Mouse (Mus musculus) forebrain, embryonic 15.5 days (tissue): ENCODE results near the gene Rln3. TPM values are rescaled to one million over a fixed set of nuclear protein-coding genes. Genes with fewer than 3 reads are reported as not detected.
A peak's percentile ranks its signal among the peaks of the same experiment; 100 is the strongest.

ENCODE experiments used
- ATAC-seq: fragments of 200-750 bp; cut with Nextera tagmentation; replicated peaks from 2 replicates; pipeline ENCODE4 v1.8.0; 2017; ENCODE audit warnings: mild to moderate bottlenecking, moderate TSS enrichment, moderate library complexity
- H3K27ac ChIP-seq: fragments of 300-500 bp; sonication (generic); replicated peaks from 2 replicates; pipeline ENCODE4 v1.5.1; 2015; ENCODE audit warnings: mild to moderate bottlenecking, inconsistent platforms
- H3K27me3 ChIP-seq: fragments of 300-500 bp; sonication (generic); 2 replicates; pipeline ENCODE4 v1.6.1; 2015; ENCODE audit warnings: inconsistent platforms
- H3K36me3 ChIP-seq: fragments of 300-500 bp; sonication (generic); 2 replicates; pipeline ENCODE4 v1.6.1; 2015; ENCODE audit warnings: mild to moderate bottlenecking, inconsistent platforms
- H3K4me1 ChIP-seq: fragments of 300-500 bp; sonication (generic); 2 replicates; pipeline ENCODE4 v1.6.1; 2015; ENCODE audit warnings: inconsistent platforms
- H3K4me2 ChIP-seq: fragments of 300-500 bp; sonication (generic); replicated peaks from 2 replicates; pipeline ENCODE4 v1.6.1; 2015; ENCODE audit warnings: mild to moderate bottlenecking, inconsistent platforms
- H3K4me3 ChIP-seq: fragments of 300-500 bp; sonication (generic); 2 replicates; pipeline ENCODE4 v1.5.1; 2015; ENCODE audit warnings: mild to moderate bottlenecking, inconsistent platforms
- H3K9ac ChIP-seq: fragments of 300-500 bp; sonication (generic); replicated peaks from 2 replicates; pipeline ENCODE4 v1.6.1; 2015; ENCODE audit warnings: mild to moderate bottlenecking, inconsistent platforms
- H3K9me3 ChIP-seq: fragments of 300-500 bp; sonication (generic); 2 replicates; pipeline ENCODE4 v1.6.1; 2016; ENCODE audit warnings: inconsistent platforms
- WGBS: fragments of 180-500 bp; shearing (Covaris S2); methylation state at CpG from one replicate; pipeline ENCODE4 v1.1.7; 2015; ENCODE audit warnings: mixed read lengths; 5-methylcytosine and 5-hydroxymethylcytosine counted together
- polyA plus RNA-seq: library from polyadenylated mRNA; unstranded; fragments of >200 nt; fragmentation: Nextera tagmentation; extraction: Ambion mirVana; gene quantifications from 2 replicates; pipeline ENCODE4 v1.2.1, GENCODE M21; 2015

The Rln3 gene
- polyA plus RNA-seq, 1 experiment from 2014 or later: not detected

DNA sequence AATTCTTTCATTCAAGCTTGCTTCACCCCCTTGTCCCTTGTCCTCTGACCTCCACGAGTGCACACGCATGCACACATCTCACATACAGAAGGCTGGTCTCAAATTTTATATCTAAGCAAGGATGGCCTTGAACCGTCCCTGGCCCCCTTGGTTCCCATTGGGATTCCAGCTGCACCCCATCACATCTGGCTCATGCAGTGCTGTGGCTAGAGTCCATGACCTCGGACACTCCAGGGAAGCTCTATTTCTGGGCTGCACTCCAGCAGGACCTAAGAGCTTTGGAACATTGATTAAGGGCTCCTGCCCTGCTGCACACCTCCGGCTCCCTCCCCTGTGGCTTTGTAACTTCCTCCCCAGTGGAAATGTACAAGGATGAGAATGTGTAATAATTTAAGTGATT is 6.8 kb downstream of the Rln3 start:
- Histone ChIP-seq H3K4me3 (no peak overlapping the region), H3K9me3 (no peaks in the 10 kb centered on the region), H3K4me2 (no peak overlapping the region), H3K27ac (no peak overlapping the region), H3K27me3 (peaks cover 37% of the 10 kb centered on the region), H3K4me1 (peaks cover 14% of the 10 kb centered on the region), H3K9ac (no peak overlapping the region), H3K36me3 (no peaks in the 10 kb centered on the region)
- no peak for ATAC-seq
- 78% methylated on average over 5 of the region's 5 CpGs for WGBS

DNA sequence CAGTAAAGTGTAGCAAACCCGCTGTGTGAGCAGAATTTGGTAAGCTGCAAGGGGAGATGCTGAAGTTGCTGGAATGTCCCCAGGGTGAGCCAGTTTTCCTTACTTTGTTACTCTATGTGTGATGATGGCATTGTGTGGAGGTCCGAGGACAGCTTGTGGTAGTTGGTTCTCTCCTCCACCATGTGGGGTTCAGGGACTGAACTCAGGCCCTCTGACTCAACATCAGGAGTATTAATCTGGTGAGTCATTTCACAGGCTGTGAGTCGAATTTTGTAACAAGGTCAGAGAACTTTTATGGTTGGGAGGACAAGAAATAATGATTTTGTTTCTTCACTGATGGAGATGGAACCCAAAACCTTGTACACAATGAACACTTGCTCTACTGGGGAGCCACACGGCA is 12.0 kb downstream of the Rln3 start:
- Histone ChIP-seq H3K4me2 (no peak overlapping the region), H3K9ac (no peak overlapping the region), H3K27ac (no peak overlapping the region), H3K36me3 (no peaks in the 10 kb centered on the region), H3K9me3 (no peaks in the 10 kb centered on the region), H3K4me3 (no peak overlapping the region), H3K4me1 (no peaks in the 10 kb centered on the region), H3K27me3 (peaks cover 11% of the 10 kb centered on the region)
- 82% methylated on average over 4 of the region's 4 CpGs for WGBS
- no peak for ATAC-seq

DNA sequence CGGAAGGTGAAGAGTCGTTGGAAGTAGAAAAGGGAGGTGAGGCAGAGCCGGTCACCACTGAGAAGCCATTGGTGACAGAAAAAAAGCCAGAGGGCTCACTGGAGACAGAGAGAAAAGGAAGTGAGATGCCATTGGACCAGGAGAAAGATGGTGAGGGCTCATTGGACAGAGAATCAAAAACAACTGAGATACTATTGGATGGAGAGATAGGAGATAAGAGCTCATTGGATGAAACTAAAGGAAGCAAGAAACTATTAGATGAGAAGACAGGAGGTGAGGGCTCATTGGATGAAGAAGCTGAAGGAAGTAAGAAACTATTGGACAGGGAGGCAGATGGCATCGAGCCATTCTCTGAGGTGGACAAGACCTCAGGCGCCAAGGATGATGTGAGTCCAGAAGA is 15.5 kb downstream of the Rln3 start:
- no peak overlapping the region for H3K9ac ChIP-seq
- 92% methylated on average over 5 of the region's 5 CpGs for WGBS

DNA sequence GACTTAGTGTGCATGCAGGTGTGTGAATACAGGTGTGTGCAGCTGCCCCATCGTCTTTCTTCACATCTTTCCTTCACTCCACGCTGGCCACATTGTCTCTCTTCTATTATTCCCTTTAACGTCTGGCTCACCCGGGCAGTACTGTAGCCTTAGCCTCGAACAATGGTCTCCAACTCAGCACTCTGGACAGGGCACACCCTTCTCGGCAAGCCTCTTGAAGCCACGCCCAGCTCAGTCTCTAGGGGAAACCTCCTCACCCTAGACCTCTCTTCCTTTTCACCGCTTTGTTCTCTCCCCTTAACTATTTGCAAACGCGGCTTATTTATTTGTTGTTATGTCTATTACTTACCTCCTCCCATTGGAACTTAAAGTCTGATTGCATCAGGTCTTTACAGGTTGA is 17.4 kb downstream of the Rln3 start:
- Histone ChIP-seq H3K4me1 (peaks cover 9% of the 10 kb centered on the region), H3K4me2 (no peak overlapping the region), H3K9ac (no peak overlapping the region), H3K4me3 (no peak overlapping the region), H3K27ac (no peak overlapping the region), H3K36me3 (no peaks in the 10 kb centered on the region), H3K9me3 (no peaks in the 10 kb centered on the region), H3K27me3 (peaks cover 26% of the 10 kb centered on the region)
- ATAC-seq: no peak
- WGBS: 9% methylated on average over 10 of the region's 10 CpGs

More for the DNA sequence above, 15.5 kb downstream of the Rln3 start:
- Histone ChIP-seq H3K4me2 (no peak overlapping the region), H3K9me3 (no peaks in the 10 kb centered on the region), H3K27ac (no peak overlapping the region), H3K27me3 (peaks cover 26% of the 10 kb centered on the region), H3K36me3 (no peaks in the 10 kb centered on the region), H3K4me3 (no peak overlapping the region), H3K4me1 (peaks cover 9% of the 10 kb centered on the region)
- no peak for ATAC-seq

DNA sequence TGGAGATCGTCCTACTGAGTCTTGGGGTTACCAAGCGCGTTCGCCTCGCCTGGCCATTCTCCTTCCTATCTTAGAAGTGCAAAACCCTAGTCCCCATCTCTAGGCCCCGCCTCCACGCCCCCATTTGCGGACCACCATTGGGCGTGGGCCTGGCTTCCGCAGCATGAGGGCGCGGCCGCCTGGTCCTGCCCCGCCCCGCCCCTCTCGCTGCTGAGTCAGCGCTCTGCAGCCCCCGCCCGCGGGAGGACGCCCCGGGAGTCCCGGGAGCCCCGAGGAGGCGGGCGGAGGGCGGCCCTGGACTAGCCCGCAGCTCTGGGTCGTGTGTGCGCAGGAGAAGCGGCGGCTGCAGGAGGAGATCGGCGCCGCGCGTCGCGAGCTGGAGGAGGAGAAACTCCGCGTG is 18.9 kb downstream of the Rln3 start:
- peak overlapping the region; percentile 49 for H3K4me3 ChIP-seq
- no peaks in the 10 kb centered on the region for H3K9me3 ChIP-seq
- no peak overlapping the region for H3K27ac ChIP-seq
- peak; percentile 81 for ATAC-seq
- peaks cover 26% of the 10 kb centered on the region for H3K27me3 ChIP-seq
- under 1% methylated on average over 41 of the region's 41 CpGs for WGBS
- no peaks in the 10 kb centered on the region for H3K36me3 ChIP-seq
- H3K9ac ChIP-seq: peak overlapping the region; percentile 51
- H3K4me1 ChIP-seq: peaks cover 9% of the 10 kb centered on the region
- peak overlapping the region; percentile 82 for H3K4me2 ChIP-seq

DNA sequence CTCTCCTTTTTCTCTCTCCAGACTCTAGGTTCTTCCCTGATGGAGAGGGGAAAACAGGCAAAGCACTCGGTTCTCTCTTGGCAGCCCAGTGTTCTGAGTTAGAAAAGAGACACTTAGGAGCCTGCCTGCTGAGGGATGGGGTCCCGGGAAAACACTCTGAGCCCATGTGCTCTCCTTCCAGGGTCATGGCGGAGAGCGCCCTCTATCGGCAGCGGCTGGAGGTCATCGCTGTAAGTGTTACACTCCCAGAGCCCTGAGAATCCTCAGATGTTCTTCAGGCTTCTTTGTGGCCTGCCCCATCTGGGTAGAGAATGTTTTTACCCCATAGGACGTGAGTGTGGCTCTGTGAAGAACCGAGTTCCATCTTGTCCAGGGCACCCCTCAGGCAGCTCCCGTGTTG is 20.6 kb downstream of the Rln3 start:
- no peak overlapping the region for H3K4me3 ChIP-seq
- no peak overlapping the region for H3K4me2 ChIP-seq
- H3K4me1 ChIP-seq: peaks cover 9% of the 10 kb centered on the region
- 10% methylated on average over 10 of the region's 10 CpGs for WGBS
- no peaks in the 10 kb centered on the region for H3K36me3 ChIP-seq
- H3K9me3 ChIP-seq: no peaks in the 10 kb centered on the region
- no peak overlapping the region for H3K27ac ChIP-seq
- H3K9ac ChIP-seq: no peak overlapping the region
- ATAC-seq: no peak
- H3K27me3 ChIP-seq: peaks cover 29% of the 10 kb centered on the region

DNA sequence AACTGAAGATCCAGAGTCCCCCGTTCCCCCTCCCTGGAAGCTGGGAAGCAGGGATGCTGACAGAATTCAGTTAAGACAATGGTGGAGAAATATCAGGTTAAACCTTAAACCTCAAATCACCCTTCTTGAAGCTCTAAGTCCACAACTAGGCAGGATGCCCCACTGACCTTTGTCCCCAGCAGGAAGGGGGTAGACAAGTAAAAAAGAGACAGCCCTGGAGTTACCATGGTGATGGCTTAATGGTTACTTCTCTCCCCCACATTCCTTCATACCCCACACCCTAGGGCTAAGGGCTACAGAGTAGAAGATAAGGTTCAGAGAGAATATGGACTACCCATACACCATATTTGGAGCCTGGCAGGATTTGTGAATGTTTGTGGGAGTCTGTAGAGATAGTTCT is 21.2 kb downstream of the Rln3 start:
- Histone ChIP-seq H3K27me3 (peaks cover 29% of the 10 kb centered on the region), H3K36me3 (no peaks in the 10 kb centered on the region), H3K27ac (no peak overlapping the region), H3K9ac (no peak overlapping the region), H3K4me3 (no peak overlapping the region), H3K4me1 (peaks cover 9% of the 10 kb centered on the region), H3K4me2 (no peak overlapping the region), H3K9me3 (no peaks in the 10 kb centered on the region)
- ATAC-seq: no peak
- 78% methylated on average over 1 of the region's 1 CpGs for WGBS

DNA sequence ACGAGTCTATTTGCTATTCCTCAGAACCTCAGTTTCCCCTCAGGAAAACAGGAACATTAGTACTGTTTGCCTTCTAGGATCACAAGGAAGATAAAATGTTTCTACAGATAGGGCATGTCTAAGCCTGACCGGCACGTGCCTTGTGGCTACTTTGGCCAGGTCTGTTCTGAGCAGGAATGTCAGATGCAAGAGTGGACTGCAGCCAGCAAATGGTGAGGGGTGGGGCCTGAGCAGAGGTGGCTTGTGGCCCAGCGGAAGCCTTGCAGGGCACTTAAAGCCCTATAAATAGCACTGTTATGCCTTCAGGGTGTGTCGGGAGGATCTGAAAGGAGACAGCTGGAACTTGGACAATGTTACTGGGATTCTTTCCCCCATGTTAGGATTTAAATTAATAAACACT is 21.7 kb downstream of the Rln3 start:
- Histone ChIP-seq H3K4me3 (no peak overlapping the region), H3K4me2 (no peak overlapping the region), H3K9ac (no peak overlapping the region), H3K9me3 (no peaks in the 10 kb centered on the region), H3K4me1 (peaks cover 9% of the 10 kb centered on the region), H3K27me3 (peaks cover 26% of the 10 kb centered on the region), H3K36me3 (no peaks in the 10 kb centered on the region), H3K27ac (no peak overlapping the region)
- no peak for ATAC-seq
- 68% methylated on average over 5 of the region's 5 CpGs for WGBS

DNA sequence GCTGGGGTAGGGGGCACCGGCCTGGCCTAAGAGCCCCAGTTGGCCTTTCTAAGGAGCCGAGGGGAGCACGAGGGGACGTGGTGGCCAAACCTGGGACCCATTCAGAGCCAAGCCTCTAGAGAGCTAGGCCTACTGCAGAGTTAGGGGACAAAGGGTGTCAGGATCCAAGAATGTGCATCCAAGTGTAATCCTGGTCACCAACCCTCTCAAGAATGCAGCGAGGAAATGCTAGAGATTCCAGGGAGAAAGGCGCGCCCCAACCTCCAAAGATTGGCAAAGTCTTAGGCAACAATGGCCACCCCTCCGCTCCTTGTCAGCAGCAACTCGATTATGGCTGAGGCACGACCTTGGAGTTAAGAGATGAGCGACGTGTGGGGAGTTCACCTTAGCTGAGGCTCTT is 23.2 kb downstream of the Rln3 start:
- WGBS: 45% methylated on average over 12 of the region's 12 CpGs
- H3K27ac ChIP-seq: no peak overlapping the region
- H3K27me3 ChIP-seq: peaks cover 13% of the 10 kb centered on the region
- no peak overlapping the region for H3K4me3 ChIP-seq
- no peak overlapping the region for H3K4me2 ChIP-seq
- H3K9me3 ChIP-seq: no peaks in the 10 kb centered on the region
- peaks cover 9% of the 10 kb centered on the region for H3K4me1 ChIP-seq
- H3K36me3 ChIP-seq: no peaks in the 10 kb centered on the region
- ATAC-seq: no peak
- H3K9ac ChIP-seq: no peak overlapping the region

DNA sequence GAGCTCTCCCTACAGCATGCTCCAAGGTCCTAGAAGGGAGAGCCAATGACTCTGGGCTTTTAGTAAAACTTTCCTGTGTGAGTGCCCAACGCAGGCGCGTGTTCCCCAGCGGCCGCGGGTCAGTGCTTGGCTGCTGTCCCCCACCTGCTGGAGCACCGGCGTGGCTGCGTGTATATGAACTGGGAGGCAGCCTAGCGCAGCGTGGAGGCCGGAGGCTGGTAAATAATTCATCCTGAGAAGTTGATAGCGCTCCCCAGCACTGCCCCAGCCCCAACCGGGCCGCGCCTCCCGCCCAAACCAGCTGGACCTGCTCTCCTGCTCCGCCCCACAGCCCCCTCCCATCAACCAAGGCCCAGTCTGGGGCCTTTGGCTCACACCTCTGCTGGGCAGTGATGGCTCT is 23.7 kb downstream of the Rln3 start, which contains the start of gene Palm3:
Gene Palm3, plus strand, starts transcription at position 376 of the 400 bp plus-strand sequence.
- ATAC-seq: no peak
- H3K9me3 ChIP-seq: no peaks in the 10 kb centered on the region
- H3K4me3 ChIP-seq: no peak within 1 kb of the TSS
- no peak within 1 kb of the TSS for H3K4me2 ChIP-seq
- no peaks in the 10 kb centered on the region for H3K36me3 ChIP-seq
- H3K9ac ChIP-seq: no peak within 1 kb of the TSS
- WGBS: 11% methylated on average over 18 of the region's 18 CpGs
- H3K4me1 ChIP-seq: peaks cover 5% of the 10 kb centered on the region
- H3K27ac ChIP-seq: no peak within 1 kb of the TSS
- peaks cover 8% of the 10 kb centered on the region for H3K27me3 ChIP-seq

DNA sequence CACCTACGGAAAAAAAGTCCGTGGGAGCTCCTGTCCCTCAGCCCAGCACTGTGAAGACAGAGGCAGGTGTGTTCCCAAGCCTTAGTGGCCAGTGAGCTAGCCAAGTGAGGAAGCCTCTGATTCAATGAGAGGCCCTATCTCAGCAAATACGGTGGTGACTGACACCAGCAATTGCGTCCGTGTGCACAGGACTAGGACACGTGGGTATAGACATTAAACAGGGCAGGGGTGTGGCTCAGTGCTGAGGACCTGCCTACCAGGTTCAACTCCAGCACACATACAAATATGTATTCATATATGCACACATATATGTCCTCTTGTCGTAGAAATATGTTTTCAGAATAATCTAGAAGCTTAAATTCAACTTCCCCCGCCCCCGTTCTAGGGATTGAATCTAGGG is 25.1 kb downstream of the Rln3 start:
- Histone ChIP-seq H3K9me3 (no peaks in the 10 kb centered on the region), H3K9ac (no peak overlapping the region), H3K27me3 (peaks cover 6% of the 10 kb centered on the region), H3K4me1 (no peaks in the 10 kb centered on the region), H3K27ac (no peak overlapping the region), H3K4me3 (no peak overlapping the region), H3K4me2 (no peak overlapping the region), H3K36me3 (no peaks in the 10 kb centered on the region)
- ATAC-seq: no peak
- 89% methylated on average over 9 of the region's 9 CpGs for WGBS

DNA sequence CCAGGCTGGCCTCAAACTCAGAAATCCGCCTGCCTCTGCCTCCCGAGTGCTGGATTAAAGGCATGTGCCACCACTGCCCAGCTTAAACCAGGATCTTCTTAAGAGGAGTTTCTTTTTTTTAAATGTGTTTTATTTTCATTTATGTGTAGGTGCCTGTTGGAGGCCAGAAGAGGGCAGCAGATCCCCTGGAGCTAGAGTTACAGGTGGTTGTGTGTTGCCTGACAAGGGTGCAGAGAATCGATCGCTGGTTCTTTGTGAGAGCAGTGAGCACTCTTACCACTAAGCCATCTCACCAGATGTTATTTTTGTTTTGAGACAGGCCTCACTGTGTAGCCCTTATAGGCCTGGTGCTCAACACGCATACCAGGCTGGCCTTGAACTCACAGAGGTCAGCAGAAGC is 29.0 kb downstream of the Rln3 start:
- H3K4me1 ChIP-seq: peaks cover 18% of the 10 kb centered on the region
- ATAC-seq: no peak
- no peak overlapping the region for H3K4me3 ChIP-seq
- WGBS: 95% methylated on average over 5 of the region's 5 CpGs
- peaks cover 37% of the 10 kb centered on the region for H3K27me3 ChIP-seq
- H3K36me3 ChIP-seq: no peaks in the 10 kb centered on the region
- H3K4me2 ChIP-seq: no peak overlapping the region
- no peak overlapping the region for H3K9ac ChIP-seq
- no peaks in the 10 kb centered on the region for H3K9me3 ChIP-seq
- no peak overlapping the region for H3K27ac ChIP-seq

DNA sequence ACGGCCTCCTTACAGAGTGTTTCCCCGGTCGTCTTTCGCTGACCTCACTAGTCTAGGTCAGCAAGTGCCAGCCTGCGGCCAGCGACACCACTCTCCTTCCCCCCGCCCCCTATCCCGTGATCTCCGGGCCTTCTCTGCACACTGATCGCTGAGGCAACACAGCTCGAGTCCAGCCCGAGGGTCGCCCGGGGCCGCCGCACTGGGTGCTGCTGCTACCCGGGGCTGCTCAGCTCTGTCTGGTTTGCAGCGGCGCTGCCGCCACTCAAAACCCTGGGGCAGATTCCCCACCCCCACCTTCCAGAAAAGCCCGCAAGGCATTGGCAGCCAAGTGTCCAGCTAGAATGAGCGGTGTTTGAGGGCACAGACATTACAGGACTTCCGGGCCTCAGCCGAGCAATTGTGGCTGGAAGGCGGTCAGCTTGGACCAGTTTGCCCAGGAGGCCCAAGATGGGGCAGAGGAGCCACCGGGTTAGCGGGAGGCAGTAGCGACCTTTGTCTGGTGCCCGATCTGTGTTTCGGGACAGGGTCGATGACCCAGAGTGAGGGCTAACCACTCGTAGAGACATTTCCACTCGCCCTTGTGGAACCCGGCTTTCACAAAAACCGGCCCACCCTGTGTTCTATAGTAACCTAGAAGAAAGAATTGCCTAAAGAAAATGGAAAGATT is 32.2 kb downstream of the Rln3 start:
- H3K9ac ChIP-seq: no peak overlapping the region
- peaks cover 43% of the 10 kb centered on the region for H3K27me3 ChIP-seq
- no peaks in the 10 kb centered on the region for H3K36me3 ChIP-seq
- 4% methylated on average over 34 of the region's 35 CpGs for WGBS
- H3K4me2 ChIP-seq: peak overlapping the region; percentile 92
- ATAC-seq: no peak
- H3K9me3 ChIP-seq: no peaks in the 10 kb centered on the region
- no peak overlapping the region for H3K27ac ChIP-seq
- peak overlapping the region; percentile 48 for H3K4me3 ChIP-seq
- H3K4me1 ChIP-seq: peaks cover 23% of the 10 kb centered on the region
